8 mouse cellular contexts compared by ENCODE assay signal in the genomic region with DNA sequence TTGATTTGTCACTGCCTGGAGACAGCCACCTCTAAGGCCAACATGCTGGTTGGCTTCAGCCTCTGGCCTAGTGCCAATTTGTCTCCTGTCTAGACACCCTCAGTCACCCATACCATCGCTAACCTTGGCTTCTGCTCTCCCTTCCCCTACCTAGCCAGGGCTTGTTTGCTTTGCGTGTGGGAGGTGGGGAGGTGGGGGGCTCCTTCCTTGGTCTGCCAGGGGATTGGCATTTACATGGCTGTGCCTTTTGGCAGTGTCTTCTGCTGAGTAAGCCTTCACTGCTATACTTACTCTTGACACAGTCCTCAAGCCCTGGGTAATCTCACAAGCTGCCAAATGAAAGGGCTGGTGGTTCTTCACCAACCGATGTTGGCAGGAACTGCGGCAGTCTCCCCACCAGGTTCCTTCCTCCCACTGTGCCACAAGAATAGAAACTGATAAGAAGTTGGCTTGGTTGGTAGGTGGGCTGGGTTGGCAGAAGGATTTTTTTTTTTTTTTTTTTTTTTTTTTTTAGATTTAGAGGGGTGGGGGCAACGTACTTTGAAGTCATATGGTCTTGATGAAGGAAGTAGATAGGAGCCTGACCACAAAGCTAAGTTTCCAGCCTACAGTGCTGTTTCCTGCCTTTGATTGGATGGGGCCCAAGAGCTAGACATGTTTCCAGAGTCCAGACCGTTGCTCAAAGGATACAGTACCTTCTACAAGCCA. TPM values are rescaled to one million over a fixed set of nuclear protein-coding genes. Genes with fewer than 3 reads are reported as not detected.
DNase-seq lines count a peak whose midpoint lies in the region; ATAC-seq and TF ChIP-seq lines count a peak whose summit lies in the region.

No protein-coding gene starts in this region.

- no peak for TF ChIP-seq RAD21 in CH12.LX (IDR thresholded peaks at IDR 0.05; ENCODE audit: low read depth, low read length)

- peaks cover 4 to 63% of the 10 kb centered on the region in 2 experiments for H3K36me3 ChIP-seq in CH12.LX (replicated peaks in 1 of 2; ENCODE audit: control insufficient read depth in 1 of 2, insufficient read depth in 1 of 2, low read length in 1 of 2)
- no peaks in the 10 kb centered on the region for H3K36me3 ChIP-seq in heart, embryonic 11.5 days (ENCODE audit: control insufficient read depth, insufficient read depth, low read length)
- H3K36me3 ChIP-seq in thymus, adult 2 months (ENCODE audit: control insufficient read depth, insufficient read depth, low read length): no peaks in the 10 kb centered on the region

- dilution Hi-C loops in CH12.LX (cut with MboI; ENCODE audit: extremely low pct_ligation_motif_present, extremely low pct_unique_long_range_greater_than_20kb, low sequenced_read_pairs): no loop called here

- TF ChIP-seq CTCF in CH12.LX (conservative IDR thresholded peaks at IDR 0.05 in 1 of 2, IDR thresholded peaks at IDR 0.05 in 1 of 2; ENCODE audit: low read depth in 2 of 2, low read length in 2 of 2): no peak
- 0 out of 2 replicates have a peak, but pooled peaks have one; percentile 6 for TF ChIP-seq CTCF in layer of hippocampus, adult 2 months (conservative IDR thresholded peaks at IDR 0.05)
- no peak for TF ChIP-seq CTCF in thymus, adult 2 months (IDR thresholded peaks at IDR 0.05; ENCODE audit: borderline replicate concordance, control insufficient read depth, extremely low read depth, insufficient read depth, low read length, poor library complexity)

- 39% methylated on average over 6 of the region's 6 CpGs for WGBS in heart, embryonic 11.5 days (ENCODE audit: insufficient replicate concordance)
- under 1% methylated on average over 6 of the region's 6 CpGs for WGBS in thymus, adult 2 months

- H3K4me3 ChIP-seq in CH12.LX (replicated peaks in 1 of 3; ENCODE audit: low read depth in 2 of 3, low read length in 2 of 3, poor library complexity in 1 of 3): peak overlapping the region in 1 of 3 experiments; percentile 40
- H3K4me3 ChIP-seq in heart, embryonic 11.5 days (ENCODE audit: low read depth, low read length): no peak overlapping the region
- H3K4me3 ChIP-seq in layer of hippocampus, adult 2 months: no peak overlapping the region
- H3K4me3 ChIP-seq in thymus, adult 2 months (ENCODE audit: control insufficient read depth, insufficient read depth, low read length): no peak overlapping the region

- H3K27me3 ChIP-seq in CH12.LX (replicated peaks): no peaks in the 10 kb centered on the region
- no peaks in the 10 kb centered on the region for H3K27me3 ChIP-seq in heart, embryonic 11.5 days (ENCODE audit: control insufficient read depth, insufficient read depth, low read length)
- no peaks in the 10 kb centered on the region for H3K27me3 ChIP-seq in thymus, adult 2 months (ENCODE audit: control insufficient read depth, insufficient read depth, low read length)

- peak; percentile 29; the same call in 1 of the 2 replicates for TF ChIP-seq EP300 in CH12.LX (IDR thresholded peaks at IDR 0.05; ENCODE audit: low read length)

- in situ Hi-C loops in CH12.LX (cut with MboI; ENCODE audit: low pct_ligation_motif_present, low pct_unique_long_range_greater_than_20kb, low sequenced_read_pairs): no loop called here

- DNase-seq in 416B (ENCODE audit: low read depth) (peak; percentile 100), CH12.LX (ENCODE audit: extremely low read depth) (no peak)
- peak; percentile 87 to 90 for DNase-seq in cerebellum, postnatal 10 days
- peak; percentile 52 to 81 for DNase-seq in layer of hippocampus, adult 2 months (ENCODE audit: low spot score in 2 of 2)
- DNase-seq in lung, postnatal 10 days: peak; percentile 69
- peak; percentile 63 for DNase-seq in thymus, adult 2 months
- no peak for DNase-seq in urinary bladder, adult 2 months (ENCODE audit: low spot score)

- H3K79me2 ChIP-seq in CH12.LX (replicated peaks; ENCODE audit: control insufficient read depth, extremely low read depth, insufficient read depth, poor library complexity, severe bottlenecking): peaks cover 45% of the 10 kb centered on the region

- peak overlapping the region; percentile 55 for H3K9ac ChIP-seq in CH12.LX (ENCODE audit: insufficient read depth, low read depth)
- no peak overlapping the region for H3K9ac ChIP-seq in heart, embryonic 11.5 days (ENCODE audit: low read depth, low read length)

- H3K4me2 ChIP-seq in CH12.LX (ENCODE audit: insufficient read depth, low read depth, poor library complexity, severe bottlenecking): peak overlapping the region; percentile 79
- H3K4me2 ChIP-seq in heart, embryonic 11.5 days: 0 out of 2 replicates have a peak overlapping the region, but pooled peaks have one; percentile 6

- H3K9me3 ChIP-seq in CH12.LX (replicated peaks; ENCODE audit: low read length): peaks cover 5% of the 10 kb centered on the region
- no peaks in the 10 kb centered on the region for H3K9me3 ChIP-seq in heart, embryonic 11.5 days (replicated peaks; ENCODE audit: control insufficient read depth, low read length)

- 0 out of 2 replicates have a peak, but pooled peaks have one; percentile 31 for ATAC-seq in heart, embryonic 11.5 days (replicated peaks; ENCODE audit: insufficient number of reproducible peaks, low FRiP score, low TSS enrichment)

- H3K4me1 ChIP-seq in CH12.LX (ENCODE audit: control insufficient read depth in 1 of 2, insufficient read depth in 2 of 2): peaks cover 27 to 90% of the 10 kb centered on the region in 2 experiments
- peaks cover 33% of the 10 kb centered on the region for H3K4me1 ChIP-seq in heart, embryonic 11.5 days (ENCODE audit: control insufficient read depth, insufficient read depth, low read length)
- H3K4me1 ChIP-seq in thymus, adult 2 months (replicated peaks; ENCODE audit: control insufficient read depth, insufficient read depth, low read length): peaks cover 29% of the 10 kb centered on the region

- 0 out of 2 replicates have a peak, but pooled peaks have one; percentile 39 for TF ChIP-seq POLR2A in CH12.LX (IDR thresholded peaks at IDR 0.05; ENCODE audit: low read depth, low read length)
- TF ChIP-seq POLR2A in thymus, adult 2 months (IDR thresholded peaks at IDR 0.05; ENCODE audit: control insufficient read depth, extremely low read depth, insufficient read depth, low read length, poor library complexity): no peak

- peak overlapping the region; percentile 95 for H3K27ac ChIP-seq in CH12.LX (ENCODE audit: insufficient read depth, low read depth)
- peak overlapping the region; percentile 60 for H3K27ac ChIP-seq in heart, embryonic 11.5 days (ENCODE audit: low read depth, low read length)
- H3K27ac ChIP-seq in layer of hippocampus, adult 2 months: peak overlapping the region; percentile 78
- H3K27ac ChIP-seq in thymus, adult 2 months (ENCODE audit: control insufficient read depth, insufficient read depth, low read length): peak overlapping the region; percentile 49; the same call in 1 of the 2 replicates

TF ChIP-seq in CH12.LX, 34 proteins besides CTCF, POLR2A, EP300 and RAD21:
- TF ChIP-seq MEF2A (IDR thresholded peaks at IDR 0.05; ENCODE audit: borderline replicate concordance, low read depth, low read length) (peak; percentile 57), POLR2AphosphoS2 (IDR thresholded peaks at IDR 0.05; ENCODE audit: low read depth, low read length) (no peak), ZNF384 (IDR thresholded peaks at IDR 0.05; ENCODE audit: low read depth, low read length) (peak; percentile 92), UBTF (IDR thresholded peaks at IDR 0.05; ENCODE audit: low read depth, low read length) (0 out of 2 replicates have a peak, but pooled peaks have one; percentile 60)
TF ChIP-seq in CH12.LX: peak in this region for 3.

RNA-seq across cellular contexts. Expression of a gene that starts 19.3 kb away (rescaled TPM):
- total RNA-seq in CH12.LX (2012; rRNA removed) (14.6 and 16.9 TPM in 2 replicates), CH12.LX (2014; rRNA removed) (16.4 and 17.0 TPM in 2 replicates)
- 41.4 and 44.5 TPM in 2 replicates for polyA plus RNA-seq in CH12.LX (2012; ENCODE audit: insufficient read length, low read depth)
- 11.9 TPM in 2 replicates for polyA plus RNA-seq in heart, embryonic 11.5 days (2014; fragmentation: Nextera tagmentation; extraction: Ambion mirVana)
- 100 to 1,000 TPM in 1 of 2 experiments, 10 to 100 TPM in 1; 95.1 to 104 TPM for total RNA-seq in layer of hippocampus, adult 2 months (2021)
- 21.7 and 22.1 TPM in 2 replicates for polyA plus RNA-seq in thymus, adult 2 months (2012; rRNA removed)
- 20.2 and 25.4 TPM in 2 replicates for polyA plus RNA-seq in urinary bladder, adult 2 months (2012; rRNA removed)

RNA-seq across cellular contexts. Expression of a gene that starts 36.7 kb away (rescaled TPM):
- total RNA-seq in CH12.LX (2012; rRNA removed) (14.3 and 14.4 TPM in 2 replicates), CH12.LX (2014; rRNA removed) (6.6 and 6.8 TPM in 2 replicates)
- 6.4 and 7.0 TPM in 2 replicates for polyA plus RNA-seq in CH12.LX (2012; ENCODE audit: insufficient read length, low read depth)
- polyA plus RNA-seq in heart, embryonic 11.5 days (2014; fragmentation: Nextera tagmentation; extraction: Ambion mirVana): 5.1 and 5.7 TPM in 2 replicates
- 10 to 100 TPM; 23.5 to 29.0 TPM for total RNA-seq in layer of hippocampus, adult 2 months (2021)
- 22.1 and 22.4 TPM in 2 replicates for polyA plus RNA-seq in thymus, adult 2 months (2012; rRNA removed)
- 9.4 and 9.8 TPM in 2 replicates for polyA plus RNA-seq in urinary bladder, adult 2 months (2012; rRNA removed)

RNA-seq across cellular contexts. Expression of a gene that starts 58.6 kb away (rescaled TPM):
- total RNA-seq in CH12.LX (2012; rRNA removed) (28.8 and 36.4 TPM in 2 replicates), CH12.LX (2014; rRNA removed) (19.0 and 23.1 TPM in 2 replicates)
- 96.5 and 107 TPM in 2 replicates for polyA plus RNA-seq in CH12.LX (2012; ENCODE audit: insufficient read length, low read depth)
- 23.4 and 27.2 TPM in 2 replicates for polyA plus RNA-seq in heart, embryonic 11.5 days (2014; fragmentation: Nextera tagmentation; extraction: Ambion mirVana)
- 10 to 100 TPM; 29.8 to 32.8 TPM for total RNA-seq in layer of hippocampus, adult 2 months (2021)
- polyA plus RNA-seq in thymus, adult 2 months (2012; rRNA removed): 48.4 and 51.2 TPM in 2 replicates
- polyA plus RNA-seq in urinary bladder, adult 2 months (2012; rRNA removed): 28.4 and 33.3 TPM in 2 replicates

Comparison
In these comparisons a context has a peak if more than half of its experiments do, and no peak if none do; other contexts are left out.
1. DNase-seq: peak in 416B (single experiment), cerebellum, postnatal 10 days (2 of 2), layer of hippocampus, adult 2 months (2 of 2), lung, postnatal 10 days (single experiment) and thymus, adult 2 months (single experiment); none in CH12.LX (single experiment) and urinary bladder, adult 2 months (single experiment).
2. Peak in every context shown above with its lines, with median percentiles within 50 percentile points of each other: H3K27ac ChIP-seq.